Mouse (Mus musculus) intestine, embryonic 16.5 days (tissue): ENCODE data around the gene Ankrd31. TPM values are rescaled to one million over a fixed set of nuclear protein-coding genes. Genes with fewer than 3 reads are reported as not detected.
"Not testable (repeated sequence)": the region's sequence is repeated elsewhere in the genome, so short reads cannot be mapped to it uniquely, and the experiment has no call there.

Experiments
- ATAC-seq: fragments of 200-750 bp; cut with Nextera tagmentation; 2 replicates; pipeline ENCODE4 v1.8.0; 2017; ENCODE audit warnings: moderate TSS enrichment, moderate library complexity
- H3K27ac ChIP-seq: fragments of 300-500 bp; sonication (generic); 2 replicates; pipeline ENCODE4 v1.5.1; 2014; ENCODE audit warnings: mild to moderate bottlenecking, low read length
- H3K27me3 ChIP-seq: fragments of 300-500 bp; sonication (generic); replicated peaks from 2 replicates; pipeline ENCODE4 v1.6.1; 2014; ENCODE audit warnings: low read length, control low read depth, mixed read lengths; ENCODE audit not compliant: control insufficient read depth, insufficient read depth
- H3K36me3 ChIP-seq: fragments of 300-500 bp; sonication (generic); 2 replicates; pipeline ENCODE4 v1.6.1; 2014; ENCODE audit warnings: low read length, control low read depth; ENCODE audit not compliant: control insufficient read depth, insufficient read depth
- H3K4me1 ChIP-seq: fragments of 300-500 bp; sonication (generic); 2 replicates; pipeline ENCODE4 v1.6.1; 2014; ENCODE audit warnings: low read length, control low read depth, mixed read lengths; ENCODE audit not compliant: control insufficient read depth, insufficient read depth
- H3K4me2 ChIP-seq: fragments of 300-500 bp; sonication (generic); 2 replicates; pipeline ENCODE4 v1.6.1; 2014; ENCODE audit warnings: low read depth, low read length, control low read depth
- H3K4me3 ChIP-seq: fragments of 300-500 bp; sonication (generic); 2 replicates; pipeline ENCODE4 v1.5.1; 2014; ENCODE audit warnings: mild to moderate bottlenecking, low read length
- H3K9ac ChIP-seq: fragments of 300-500 bp; sonication (generic); 2 replicates; pipeline ENCODE4 v1.6.1; 2014; ENCODE audit warnings: low read depth, low read length
- H3K9me3 ChIP-seq: fragments of 300-500 bp; sonication (generic); 2 replicates; pipeline ENCODE4 v1.6.1; 2016; ENCODE audit warnings: low read length, control low read depth; ENCODE audit not compliant: control insufficient read depth
- WGBS: fragments of 180-500 bp; shearing (Covaris S2); extraction: QIAGEN DNeasy Blood & Tissue Kit; methylation state at CpG from one replicate; pipeline ENCODE4 v1.1.7; 2014; 5-methylcytosine and 5-hydroxymethylcytosine counted together
- polyA plus RNA-seq: library from polyadenylated mRNA; unstranded; fragments of >200 nt; fragmentation: Nextera tagmentation; extraction: Ambion mirVana; gene quantifications from 2 replicates; pipeline ENCODE4 v1.2.1, GENCODE M21; 2015

Gene Ankrd31
- polyA plus RNA-seq, 1 experiment from 2014 or later, result 0.02 TPM

DNA sequence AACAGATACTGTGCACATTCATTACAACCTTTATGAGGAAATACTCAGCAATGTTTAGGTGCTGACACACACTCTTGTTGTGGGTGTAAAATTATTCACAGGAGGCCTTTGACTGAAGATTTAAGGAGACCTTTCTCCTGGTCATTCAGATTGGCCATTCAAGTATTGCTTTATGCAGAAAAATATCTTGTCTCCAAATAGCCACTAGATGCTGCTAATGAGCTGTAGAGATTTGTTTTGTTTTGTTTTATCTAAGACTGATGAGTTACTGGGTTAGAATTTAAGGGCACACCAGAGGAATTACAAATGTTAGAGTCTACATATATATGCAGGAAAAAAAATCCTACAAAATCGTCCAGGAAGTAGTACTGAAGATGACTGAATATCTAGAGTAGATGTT, 12.9 kb upstream of the Ankrd31 start:
- Histone ChIP-seq H3K36me3 (no peaks in the 10 kb centered on the region), H3K27ac (no peak overlapping the region), H3K27me3 (no peaks in the 10 kb centered on the region), H3K4me3 (no peak overlapping the region), H3K4me1 (no peaks in the 10 kb centered on the region), H3K9me3 (no peaks in the 10 kb centered on the region), H3K4me2 (no peak overlapping the region), H3K9ac (no peak overlapping the region)
- whole genome bisulfite sequencing, result 43% methylated on average over 1 of the region's 1 CpGs
- no peak for ATAC-seq

DNA sequence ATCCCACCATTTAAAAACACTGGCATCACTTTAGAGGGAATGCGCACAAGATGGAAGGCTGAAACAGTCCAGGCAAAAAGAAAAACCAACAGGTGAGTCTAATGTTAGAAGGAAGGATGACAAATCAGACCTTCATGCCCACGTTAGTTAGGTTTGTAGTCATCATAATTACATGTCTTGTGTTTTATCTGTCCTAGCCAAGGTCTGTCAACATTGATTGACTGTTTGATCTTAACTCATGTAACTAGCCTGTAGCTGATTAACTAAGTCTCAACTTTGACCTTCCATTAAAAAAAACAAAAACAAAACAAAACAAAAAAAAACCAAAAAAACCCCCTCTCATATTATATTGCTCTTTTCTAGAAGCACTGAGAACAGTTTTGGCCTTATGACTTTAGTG, 7.9 kb upstream of the Ankrd31 start:
- H3K36me3 ChIP-seq, result no peaks in the 10 kb centered on the region
- no peak overlapping the region for H3K9ac ChIP-seq
- no peaks in the 10 kb centered on the region for H3K9me3 ChIP-seq
- H3K27ac ChIP-seq, result no peak overlapping the region
- H3K4me3 ChIP-seq, result no peak overlapping the region
- 64% methylated on average over 2 of the region's 2 CpGs for WGBS
- no peaks in the 10 kb centered on the region for H3K4me1 ChIP-seq
- H3K4me2 ChIP-seq, result no peak overlapping the region
- no peak for ATAC-seq
- no peaks in the 10 kb centered on the region for H3K27me3 ChIP-seq

GRCm38 (mm10) chr13:96742871-96743270, 5.2 kb upstream of the Ankrd31 start:
- no peak for ATAC-seq
- no peak overlapping the region for H3K9ac ChIP-seq
- WGBS, result 80% methylated on average over 2 of the region's 2 CpGs
- no peak overlapping the region for H3K27ac ChIP-seq
- H3K4me2 ChIP-seq, result no peak overlapping the region
- no peaks in the 10 kb centered on the region for H3K36me3 ChIP-seq
- no peaks in the 10 kb centered on the region for H3K27me3 ChIP-seq
- no peak overlapping the region for H3K4me3 ChIP-seq
- H3K9me3 ChIP-seq, result no peaks in the 10 kb centered on the region
- no peaks in the 10 kb centered on the region for H3K4me1 ChIP-seq

GRCm38 (mm10) chr13:96746055-96746454, 2.0 kb upstream of the Ankrd31 start:
- no peaks in the 10 kb centered on the region for H3K36me3 ChIP-seq
- H3K27me3 ChIP-seq, result no peaks in the 10 kb centered on the region
- no peak overlapping the region for H3K9ac ChIP-seq
- H3K4me3 ChIP-seq, result no peak overlapping the region
- H3K27ac ChIP-seq, result no peak overlapping the region
- no peaks in the 10 kb centered on the region for H3K4me1 ChIP-seq
- ATAC-seq, result no peak
- 32% methylated on average over 6 of the region's 6 CpGs for WGBS
- H3K9me3 ChIP-seq, result 0 out of 2 replicates have a peak, but pooled peaks cover 3% of the 10 kb centered on the region
- H3K4me2 ChIP-seq, result no peak overlapping the region

GRCm38 (mm10) chr13:96749859-96750258, 1.8 kb downstream of the Ankrd31 start:
- H3K27me3 ChIP-seq, result no peaks in the 10 kb centered on the region
- no peak overlapping the region for H3K27ac ChIP-seq
- 0 out of 2 replicates have a peak, but pooled peaks cover 3% of the 10 kb centered on the region for H3K9me3 ChIP-seq
- H3K4me2 ChIP-seq, result no peak overlapping the region
- 83% methylated on average over 6 of the region's 6 CpGs for WGBS
- no peaks in the 10 kb centered on the region for H3K4me1 ChIP-seq
- ATAC-seq, result no peak
- H3K4me3 ChIP-seq, result no peak overlapping the region
- no peaks in the 10 kb centered on the region for H3K36me3 ChIP-seq
- H3K9ac ChIP-seq, result no peak overlapping the region

GRCm38 (mm10) chr13:96760848-96761247, 12.8 kb downstream of the Ankrd31 start:
- Histone ChIP-seq H3K27me3 (no peaks in the 10 kb centered on the region), H3K27ac (no peak overlapping the region), H3K4me2 (no peak overlapping the region), H3K9me3 (no peaks in the 10 kb centered on the region), H3K4me1 (no peaks in the 10 kb centered on the region), H3K36me3 (no peaks in the 10 kb centered on the region), H3K9ac (no peak overlapping the region), H3K4me3 (no peak overlapping the region)
- ATAC-seq, result no peak
- 77% methylated on average over 2 of the region's 2 CpGs for WGBS

- 84% methylated on average over 5 of the region's 5 CpGs for WGBS
- ATAC-seq, H3K4me3 ChIP-seq, H3K36me3 ChIP-seq, H3K9ac ChIP-seq, H3K27me3 ChIP-seq, H3K27ac ChIP-seq, H3K4me1 ChIP-seq, H3K4me2 ChIP-seq, H3K9me3 ChIP-seq: not testable (repeated sequence)
Measured at GRCm38 (mm10) chr13:96786071-96786470, 38.0 kb downstream of the Ankrd31 start.

- Histone ChIP-seq H3K4me3 (no peak overlapping the region), H3K4me2 (no peak overlapping the region), H3K36me3 (no peaks in the 10 kb centered on the region), H3K9me3 (no peaks in the 10 kb centered on the region), H3K27ac (no peak overlapping the region), H3K4me1 (no peaks in the 10 kb centered on the region), H3K9ac (no peak overlapping the region), H3K27me3 (no peaks in the 10 kb centered on the region)
- WGBS, result 81% methylated on average over 2 of the region's 2 CpGs
- ATAC-seq, result no peak
Measured at GRCm38 (mm10) chr13:96793451-96793850, 45.4 kb downstream of the Ankrd31 start.

DNA sequence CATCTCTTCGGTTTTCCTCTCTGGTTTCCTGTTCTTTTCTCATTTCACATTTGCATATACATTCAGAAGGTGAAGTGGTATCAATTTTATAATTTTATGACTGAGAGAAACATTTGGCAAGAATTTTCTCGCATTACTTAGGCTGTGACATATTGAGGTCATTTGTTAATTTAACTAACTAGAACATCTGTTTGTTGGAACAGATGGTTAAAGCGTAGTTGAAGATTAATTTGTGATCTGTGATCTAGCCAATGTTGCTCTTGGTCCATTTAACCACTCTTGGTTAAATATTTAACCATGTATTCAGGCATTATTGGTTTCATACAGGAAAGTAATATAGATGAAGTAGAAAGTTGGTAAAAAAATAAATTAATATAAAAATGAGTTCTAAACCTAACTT, 47.2 kb downstream of the Ankrd31 start:
- no peaks in the 10 kb centered on the region for H3K36me3 ChIP-seq
- ATAC-seq, result no peak
- H3K9me3 ChIP-seq, result no peaks in the 10 kb centered on the region
- H3K27me3 ChIP-seq, result no peaks in the 10 kb centered on the region
- H3K9ac ChIP-seq, result no peak overlapping the region
- 65% methylated on average over 3 of the region's 3 CpGs for WGBS
- H3K4me1 ChIP-seq, result no peaks in the 10 kb centered on the region
- H3K4me3 ChIP-seq, result no peak overlapping the region
- no peak overlapping the region for H3K4me2 ChIP-seq
- H3K27ac ChIP-seq, result no peak overlapping the region

DNA sequence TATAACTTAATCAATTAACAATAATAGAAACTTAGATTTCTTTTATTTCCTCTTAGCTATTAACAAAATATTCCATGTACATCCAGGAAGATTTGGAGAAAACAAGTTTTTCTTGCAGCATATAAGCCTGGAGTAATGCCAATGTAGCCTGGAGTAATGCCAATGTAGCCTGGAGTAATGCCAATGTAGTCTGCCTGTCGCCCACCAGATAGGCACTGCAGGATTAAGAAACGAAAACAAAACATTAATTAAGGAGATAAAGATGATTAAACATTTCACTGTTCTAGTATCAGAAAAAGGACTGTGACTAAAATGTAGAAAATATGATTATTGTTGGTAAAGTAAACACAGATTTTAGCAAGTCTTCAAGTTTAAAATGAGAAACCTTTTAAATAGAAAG, 49.4 kb downstream of the Ankrd31 start:
- Histone ChIP-seq H3K27me3 (no peaks in the 10 kb centered on the region), H3K4me3 (no peak overlapping the region), H3K4me2 (no peak overlapping the region), H3K9ac (no peak overlapping the region), H3K4me1 (no peaks in the 10 kb centered on the region), H3K27ac (no peak overlapping the region), H3K36me3 (no peaks in the 10 kb centered on the region), H3K9me3 (no peaks in the 10 kb centered on the region)
- WGBS, result 32% methylated on average over 2 of the region's 2 CpGs
- ATAC-seq, result no peak
